Mouse (Mus musculus): ENCODE measurements around the gene Paxx.
A peak's percentile ranks its signal among the peaks of the same experiment; 100 is the strongest.
"Not testable (repeated sequence)": the region's sequence is repeated elsewhere in the genome, so short reads cannot be mapped to it uniquely, and the experiment has no call there.

Paxx gene

GRCm38 (mm10) chr2:25450853-25451647, 9.8 kb downstream of the Paxx start:
- DNase-seq (ENCODE audit: low read depth, low spot score), result no peak

- DNase-seq (ENCODE audit: low read depth, low spot score), result no peak
These were observed 18.2 kb downstream of the Paxx start for GRCm38 (mm10) chr2:25442682-25443081.

DNA sequence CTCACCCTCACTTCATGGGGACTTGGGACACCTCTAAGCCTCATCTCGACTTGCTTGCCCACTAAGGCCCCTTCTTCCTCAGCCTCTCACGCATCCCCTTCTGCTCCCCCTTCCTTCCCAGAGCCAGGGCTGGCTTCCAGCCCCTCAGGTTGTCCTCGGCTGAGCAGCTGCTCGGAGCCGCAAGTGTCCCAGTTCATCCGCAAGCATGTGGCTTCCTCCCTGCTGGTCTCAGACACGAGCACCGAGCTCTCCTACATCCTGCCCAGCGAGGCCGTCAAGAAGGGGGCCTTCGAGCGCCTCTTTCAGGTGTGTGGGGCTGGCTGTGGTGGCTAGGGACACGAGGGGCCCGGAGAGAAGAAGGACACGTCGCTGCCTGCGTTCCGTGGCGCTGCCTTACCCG, 19.8 kb downstream of the Paxx start:
- no peak for DNase-seq (ENCODE audit: low read depth, low spot score)

DNA sequence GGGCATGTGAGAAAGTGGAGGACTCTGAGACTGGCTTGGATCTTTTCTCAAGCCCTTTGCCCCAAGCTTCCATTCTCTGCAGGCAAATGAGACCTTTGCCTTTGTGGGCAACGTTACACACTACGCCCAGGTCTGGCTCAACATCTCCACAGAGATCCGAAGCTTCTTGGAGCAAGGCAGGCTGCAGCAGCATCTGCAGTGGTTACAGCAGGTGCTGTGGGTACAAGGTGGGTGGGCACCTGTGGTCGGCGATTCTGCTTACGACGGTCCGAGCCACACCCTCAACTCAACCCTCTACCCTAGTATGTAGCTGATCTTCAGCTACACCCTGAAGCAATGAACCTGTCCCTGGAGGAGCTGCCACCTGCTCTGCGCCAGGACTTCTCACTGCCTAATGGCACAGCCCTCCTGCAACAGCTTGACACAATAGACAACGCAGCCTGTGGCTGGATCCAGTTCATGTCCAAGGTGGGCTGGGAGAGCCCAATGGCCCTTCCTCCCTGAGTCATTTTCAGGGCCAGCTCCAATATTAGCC, 24.5 kb downstream of the Paxx start:
- DNase-seq (ENCODE audit: low read depth, low spot score), result no peak

DNA sequence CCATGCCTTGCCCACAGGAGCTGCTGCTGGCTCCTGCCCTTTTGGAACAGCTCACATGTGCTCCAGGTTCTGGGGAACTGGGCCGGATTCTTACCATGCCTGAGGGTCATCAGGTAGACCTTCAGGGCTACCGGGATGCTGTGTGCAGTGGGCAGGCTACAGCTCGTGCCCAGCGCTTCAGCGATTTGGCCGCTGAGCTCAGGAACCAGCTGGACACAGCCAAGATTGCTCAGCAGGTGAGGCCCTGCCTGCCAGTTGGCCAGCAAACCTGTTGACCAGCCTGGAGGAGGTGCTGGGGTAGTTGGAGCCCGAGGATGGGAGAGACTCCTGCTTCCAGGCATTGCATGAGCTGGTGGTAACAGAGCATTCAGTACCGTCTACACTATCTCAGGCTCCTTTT, 26.6 kb downstream of the Paxx start:
- DNase-seq (ENCODE audit: low read depth, low spot score), result no peak

- no peak for DNase-seq (ENCODE audit: low read depth, low spot score)
These were observed 27.8 kb downstream of the Paxx start for GRCm38 (mm10) chr2:25433101-25433500.

GRCm38 (mm10) chr2:25432326-25433098, 28.4 kb downstream of the Paxx start:
- no peak for DNase-seq (ENCODE audit: low read depth, low spot score)

DNA sequence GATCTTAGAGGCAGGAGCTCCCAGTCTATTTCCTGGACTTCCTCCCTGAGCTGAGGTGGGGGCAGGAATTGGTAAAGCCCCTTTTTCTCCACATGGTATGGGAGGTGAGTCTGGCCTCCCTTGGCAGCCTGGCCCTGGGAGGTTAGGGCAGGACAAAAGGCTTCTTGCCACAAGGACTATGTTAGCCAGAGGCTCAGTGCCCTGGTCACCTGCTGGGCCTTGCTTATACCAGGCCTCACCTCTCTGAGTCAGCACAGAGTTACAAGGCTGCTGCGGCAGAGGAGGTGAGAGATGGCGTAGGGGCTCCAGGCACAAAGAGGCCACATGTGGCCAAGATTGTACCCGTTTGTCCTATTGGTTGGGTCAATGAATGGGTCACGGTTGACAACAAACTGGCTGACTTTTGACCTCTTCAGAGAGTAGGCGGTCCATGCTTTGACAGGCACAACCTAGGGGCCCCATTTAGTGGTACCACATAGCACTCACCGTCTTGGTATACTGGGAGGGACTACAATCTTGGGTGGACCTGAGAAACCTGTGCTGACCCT, 29.5 kb downstream of the Paxx start:
- DNase-seq (ENCODE audit: low read depth, low spot score), result no peak

DNA sequence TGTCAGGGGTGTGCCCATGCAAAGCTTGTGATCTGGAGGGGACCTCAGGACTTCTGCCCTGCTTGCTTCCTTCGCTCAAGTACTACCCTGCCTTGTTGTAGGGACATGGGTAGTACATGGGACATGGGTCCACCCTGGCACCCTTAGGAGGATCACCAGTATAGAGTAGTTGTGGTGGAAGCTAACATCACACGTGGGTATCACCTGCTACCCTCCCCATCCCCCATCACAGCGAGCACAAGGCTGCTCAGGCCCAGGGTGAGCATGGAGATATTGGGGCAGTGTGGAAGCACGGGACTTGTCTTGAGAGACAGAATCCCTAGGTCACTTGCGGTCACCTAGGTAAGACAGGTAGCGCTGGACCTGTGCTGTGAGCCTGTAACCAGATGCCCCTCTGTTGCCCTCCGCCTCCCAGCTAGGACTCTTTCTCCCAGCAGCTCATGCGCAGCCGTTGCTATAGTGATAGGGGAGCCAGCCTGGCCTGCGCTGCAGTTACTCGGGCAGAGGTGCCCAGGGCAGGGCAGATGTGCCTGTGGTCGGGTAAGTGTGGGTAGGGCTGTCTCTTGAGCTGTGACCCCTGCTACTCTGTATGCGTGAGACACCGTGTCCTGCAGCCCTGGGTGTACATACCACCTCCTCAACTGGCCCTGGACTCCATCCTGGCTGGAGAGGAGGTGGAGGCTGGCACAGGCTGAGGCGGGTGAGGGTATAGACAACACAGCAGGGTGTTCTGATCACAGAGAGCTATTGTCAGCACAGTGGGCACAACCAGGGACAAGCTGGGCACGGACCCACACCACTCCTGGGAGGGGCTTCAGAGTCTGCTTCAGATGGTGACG, 30.3 kb downstream of the Paxx start:
- DNase-seq (ENCODE audit: low read depth, low spot score), result no peak

GRCm38 (mm10) chr2:25429435-25430180, 31.3 kb downstream of the Paxx start:
- peak; percentile 14 for DNase-seq (ENCODE audit: low read depth, low spot score)

DNA sequence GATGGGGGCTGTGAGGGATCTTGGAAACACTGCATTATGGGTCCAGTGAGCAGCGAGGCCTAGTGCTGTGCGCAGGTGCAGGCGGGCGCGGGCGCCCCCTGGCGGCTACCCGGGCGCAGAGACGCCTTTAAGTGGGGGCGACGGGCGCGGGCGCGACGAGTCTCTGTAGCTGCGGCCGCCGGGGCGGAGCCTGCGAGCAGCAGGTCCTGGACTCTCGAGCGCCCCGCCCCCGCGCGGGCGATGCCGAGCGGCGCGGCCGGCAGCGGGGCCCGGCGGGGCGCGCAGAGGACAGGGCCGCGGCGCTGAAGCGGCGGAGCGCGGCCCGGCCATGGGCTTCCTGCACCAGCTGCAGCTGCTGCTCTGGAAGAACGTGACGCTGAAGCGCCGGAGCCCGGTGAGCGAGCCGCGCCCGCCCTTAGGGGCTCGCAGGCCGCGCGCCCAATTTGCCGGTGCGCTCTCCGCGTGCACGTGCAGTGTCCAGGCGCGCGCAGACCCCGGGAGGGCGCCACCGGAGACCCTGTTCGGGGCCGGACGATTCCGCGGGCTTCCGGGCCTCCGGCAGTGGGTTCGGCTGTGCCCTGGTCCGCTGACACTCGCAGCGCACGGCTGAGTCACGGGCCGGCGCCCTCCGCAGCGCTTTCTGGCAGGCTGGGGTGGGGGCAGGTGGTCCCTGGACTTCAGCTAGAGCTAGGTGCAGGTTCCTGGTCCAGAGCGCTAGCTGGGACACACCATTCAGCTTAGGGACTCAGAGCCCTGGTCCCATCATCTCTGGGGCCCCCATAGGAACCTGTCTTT, 32.3 kb downstream of the Paxx start, which contains the start of gene Abca2:
Gene Abca2, plus strand, starts transcription at position 262 of the 795 bp plus-strand sequence.
- peak; percentile 94 for DNase-seq (ENCODE audit: low read depth, low spot score)

DNA sequence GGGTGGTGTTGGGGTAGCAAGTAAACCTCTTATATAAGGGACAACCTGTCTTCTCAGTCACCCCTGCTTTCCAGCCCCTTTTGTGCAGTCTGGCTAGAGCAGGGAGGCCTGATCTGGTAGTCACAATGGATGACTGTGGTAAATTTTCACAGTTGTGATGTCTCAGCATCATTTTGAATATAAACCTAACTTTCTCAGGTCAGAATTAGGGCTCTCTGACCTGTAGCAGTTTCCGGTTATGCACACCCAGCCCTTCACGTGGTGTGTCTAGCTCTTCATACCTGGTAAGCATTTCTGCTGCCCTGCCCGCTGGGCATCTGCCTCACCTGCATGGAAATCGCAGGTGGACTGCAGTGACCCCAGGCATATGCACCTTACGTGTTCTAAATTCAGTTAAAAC, 33.6 kb downstream of the Paxx start:
- no peak for DNase-seq (ENCODE audit: low read depth, low spot score)

DNA sequence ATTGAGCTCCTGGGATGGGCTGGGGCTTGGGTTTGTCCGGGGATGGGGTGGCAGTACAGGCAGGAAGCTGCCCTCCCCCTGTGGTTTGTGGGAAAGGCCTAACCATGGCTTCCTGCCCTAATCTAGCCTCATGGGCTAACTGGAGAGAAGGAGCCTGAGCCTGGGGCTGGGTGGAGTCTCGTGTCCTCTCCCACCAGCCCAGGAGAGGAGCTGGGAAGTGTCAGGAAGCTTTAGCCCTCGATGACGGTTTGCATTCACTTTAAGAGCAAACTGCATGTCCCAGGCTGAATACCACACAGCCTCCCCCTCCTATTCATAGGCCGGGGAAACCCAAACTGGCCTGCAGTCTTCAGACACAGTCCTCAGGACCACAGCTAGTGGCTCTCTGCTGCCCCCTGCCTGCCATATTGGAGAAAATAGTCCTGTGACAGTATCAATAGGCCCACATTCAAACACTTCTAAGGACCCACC, 34.1 kb downstream of the Paxx start:
- DNase-seq (ENCODE audit: low read depth, low spot score), result peak; percentile 84

GRCm38 (mm10) chr2:25425481-25425880, 35.4 kb downstream of the Paxx start:
- peak; percentile 16 for DNase-seq (ENCODE audit: low read depth, low spot score)

GRCm38 (mm10) chr2:25423626-25424025, 37.3 kb downstream of the Paxx start:
- DNase-seq (ENCODE audit: low read depth, low spot score), result no peak

DNA sequence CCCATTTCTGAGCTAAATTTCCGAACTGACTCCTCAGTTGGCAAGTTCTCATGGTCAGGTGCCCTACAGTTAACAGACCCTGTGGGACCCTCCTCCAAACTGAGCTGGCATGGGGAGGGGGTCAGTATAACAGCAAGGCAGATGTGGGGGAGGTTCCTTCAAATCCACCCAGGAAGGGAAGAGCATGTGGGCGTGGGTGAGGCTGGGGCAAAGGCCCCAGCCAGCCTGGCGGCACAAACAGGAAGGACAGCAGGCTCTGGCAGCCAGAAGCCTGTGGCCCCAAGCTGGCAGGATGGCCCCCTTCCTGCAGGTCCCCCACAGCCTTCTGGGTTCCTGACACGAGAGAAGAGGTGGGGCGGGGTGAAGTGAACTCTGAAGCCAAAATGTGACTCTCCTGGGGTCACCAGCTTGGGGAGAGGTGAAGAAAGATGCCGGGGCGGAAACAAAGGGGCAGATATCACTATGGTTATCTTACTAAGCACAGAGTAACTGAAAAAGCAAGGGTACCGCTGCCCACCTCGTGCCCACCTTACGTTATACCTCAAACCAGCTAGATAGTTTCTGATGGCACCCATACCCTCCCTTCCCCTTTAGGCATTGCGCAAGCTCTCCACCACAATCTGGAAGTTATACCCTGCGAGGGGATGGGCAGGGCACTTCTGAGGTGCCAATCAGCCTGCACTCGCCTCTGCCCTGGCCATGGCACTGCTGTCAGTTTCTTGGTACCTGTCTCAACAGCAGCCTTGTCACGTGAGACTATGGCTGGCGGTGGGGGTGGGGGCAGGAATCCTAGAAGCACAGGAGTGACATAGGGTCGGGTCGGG, 38.1 kb downstream of the Paxx start, which contains the start of gene Fut7:
Gene Fut7, plus strand, starts transcription at position 681 of the 824 bp plus-strand sequence.
- peak; percentile 85 for DNase-seq (ENCODE audit: low read depth, low spot score)

DNA sequence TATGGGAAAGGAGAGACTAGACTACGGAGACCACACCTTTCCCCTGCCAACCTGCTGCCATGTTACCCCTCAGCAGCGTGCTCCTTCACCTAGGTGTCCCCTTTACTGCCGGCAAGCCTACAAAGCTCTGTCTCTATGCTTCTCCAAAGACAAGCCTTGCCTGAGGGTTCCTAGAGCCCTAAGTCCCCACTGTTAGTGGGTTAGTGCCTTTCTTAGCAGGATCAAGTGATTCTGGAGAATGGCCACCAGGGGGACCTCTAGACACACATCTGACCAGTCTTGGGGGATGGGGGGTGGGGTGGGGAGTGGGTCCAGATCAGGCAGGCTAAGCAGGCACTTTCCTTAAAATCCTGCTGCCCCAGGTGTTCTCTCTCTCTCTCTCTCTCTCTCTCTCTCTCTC, 39.0 kb downstream of the Paxx start:
- peak; percentile 81 for DNase-seq (ENCODE audit: low read depth, low spot score)

DNA sequence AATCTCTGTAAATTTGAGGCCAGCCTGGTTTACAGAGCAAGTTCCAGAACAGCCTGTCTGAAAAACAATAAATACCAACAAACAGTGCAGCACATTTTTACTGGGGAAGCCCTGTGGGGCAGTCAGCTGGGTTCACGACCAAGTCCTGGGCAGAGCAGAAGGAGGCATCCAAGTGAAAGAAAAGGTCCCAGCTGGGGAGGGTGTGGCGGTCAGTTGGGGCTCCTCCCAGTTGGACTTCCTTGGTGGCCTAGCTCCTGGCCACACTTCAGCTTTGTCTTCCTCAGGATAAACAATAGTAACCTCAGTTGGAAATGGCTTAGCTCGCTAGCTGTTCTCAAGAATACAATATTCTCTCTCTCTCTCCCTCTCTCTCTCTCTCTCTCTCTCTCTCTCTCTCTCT, 43.5 kb downstream of the Paxx start:
- DNase-seq (ENCODE audit: low read depth, low spot score), result no peak

- DNase-seq (ENCODE audit: low read depth, low spot score), result not testable (repeated sequence)
These were observed 47.5 kb downstream of the Paxx start for GRCm38 (mm10) chr2:25413436-25413835.

Data from CD4-positive helper T cell, adult 2 months (primary cell).